Mouse (Mus musculus) layer of hippocampus, postnatal 14 days (tissue): ENCODE measurements around the gene Ugt8a. TPM values are rescaled to one million over a fixed set of nuclear protein-coding genes. Genes with fewer than 3 reads are reported as not detected.

Experiments used
- DNase-seq, 2 experiments: peaks; one replicate each; pipeline ENCODE4 v3.0.0; 2021 to 2022; ENCODE audit warnings: low spot score in 2 of 2, mixed read lengths in 1 of 2
- long read RNA-seq, 2 experiments: library from polyadenylated mRNA; stranded (forward); transcript quantifications; one replicate each; pipeline ENCODE4 v2.0.0; 2021
- total RNA-seq, 2 experiments: library from RNA; stranded (reverse); gene quantifications; 2 replicates each; pipeline ENCODE4 v1.2.3; 2021

The Ugt8a gene
- total RNA-seq, result 10 to 100 TPM; 71.2 to 72.3 TPM
- long read RNA-seq, experiment 1, transcript Ugt8a-201 (6 exons, 3,740 nt), result major isoform, 67 of 78 reads
- long read RNA-seq, experiment 1, partial matches to known transcripts, result 4 of 78 reads
- long read RNA-seq, experiment 1, other reads (novel, unspliced or antisense), result 4 of 78 reads
- long read RNA-seq, experiment 2, transcript Ugt8a-201 (6 exons, 3,740 nt), result major isoform, 69 of 79 reads
- long read RNA-seq, experiment 2, partial matches to known transcripts, result 6 of 79 reads
- long read RNA-seq, experiment 2, other reads (novel, unspliced or antisense), result 3 of 79 reads

- peak; percentile 16 to 33 for DNase-seq
Measured at GRCm38 (mm10) chr3:125938092-125938755, at the start of gene Ugt8a. Ugt8a (minus strand) TSS chr3:125938619.

- no peak for DNase-seq
Measured at GRCm38 (mm10) chr3:125986639-125987038, 48.2 kb upstream of the Ugt8a start.

GRCm38 (mm10) chr3:125983707-125984420, 45.4 kb upstream of the Ugt8a start:
- DNase-seq, result no peak

- DNase-seq, result no peak
Measured at GRCm38 (mm10) chr3:125979475-125979874, 41.1 kb upstream of the Ugt8a start.

GRCm38 (mm10) chr3:125975899-125976298, 37.5 kb upstream of the Ugt8a start:
- no peak for DNase-seq

GRCm38 (mm10) chr3:125969458-125969857, 31.0 kb upstream of the Ugt8a start:
- no peak for DNase-seq

GRCm38 (mm10) chr3:125956196-125956885, 17.9 kb upstream of the Ugt8a start:
- DNase-seq, result no peak

GRCm38 (mm10) chr3:125954881-125955280, 16.5 kb upstream of the Ugt8a start:
- DNase-seq, result no peak

GRCm38 (mm10) chr3:125940811-125941210, 2.4 kb upstream of the Ugt8a start:
- no peak for DNase-seq

- DNase-seq, result peak in 1 of 2 experiments; percentile 45
Measured at GRCm38 (mm10) chr3:125938756-125939109, 314 bp upstream of the Ugt8a start.

- DNase-seq, result no peak
Measured at GRCm38 (mm10) chr3:125937536-125938091, 805 bp downstream of the Ugt8a start.

- DNase-seq, result no peak
Measured at GRCm38 (mm10) chr3:125935796-125936195, 2.6 kb downstream of the Ugt8a start.

GRCm38 (mm10) chr3:125932594-125933237, 5.7 kb downstream of the Ugt8a start:
- no peak for DNase-seq

GRCm38 (mm10) chr3:125931059-125931458, 7.4 kb downstream of the Ugt8a start:
- no peak for DNase-seq

- no peak for DNase-seq
Measured at GRCm38 (mm10) chr3:125920876-125921275, 17.5 kb downstream of the Ugt8a start.

GRCm38 (mm10) chr3:125898976-125899375, 39.4 kb downstream of the Ugt8a start:
- DNase-seq, result no peak

GRCm38 (mm10) chr3:125887109-125887508, 51.3 kb downstream of the Ugt8a start:
- no peak for DNase-seq

- DNase-seq, result no peak
Measured at GRCm38 (mm10) chr3:125884879-125885278, 53.5 kb downstream of the Ugt8a start.

GRCm38 (mm10) chr3:125884423-125884822, 54.0 kb downstream of the Ugt8a start:
- no peak for DNase-seq

GRCm38 (mm10) chr3:125883009-125883408, 55.4 kb downstream of the Ugt8a start:
- DNase-seq, result no peak

GRCm38 (mm10) chr3:125881835-125882234, 56.6 kb downstream of the Ugt8a start:
- no peak for DNase-seq
